Mouse (Mus musculus) cortical plate, adult 2 months (tissue): ENCODE results near the gene Snapc5.

Experiments used
- CTCF ChIP-seq: fragments of 200-500 bp; IDR thresholded peaks from 2 replicates; pipeline ENCODE4 v1.5.1; 2011; ENCODE audit warnings: mild to moderate bottlenecking, control low read depth, low read length; ENCODE audit not compliant: insufficient read depth; ENCODE audit errors: extremely low read depth
- POLR2A ChIP-seq: fragments of 200-500 bp; IDR thresholded peaks from 2 replicates; pipeline ENCODE4 v1.6.1; 2011; ENCODE audit warnings: mild to moderate bottlenecking, low read length, control low read depth; ENCODE audit not compliant: insufficient read depth; ENCODE audit errors: extremely low read depth

DNA sequence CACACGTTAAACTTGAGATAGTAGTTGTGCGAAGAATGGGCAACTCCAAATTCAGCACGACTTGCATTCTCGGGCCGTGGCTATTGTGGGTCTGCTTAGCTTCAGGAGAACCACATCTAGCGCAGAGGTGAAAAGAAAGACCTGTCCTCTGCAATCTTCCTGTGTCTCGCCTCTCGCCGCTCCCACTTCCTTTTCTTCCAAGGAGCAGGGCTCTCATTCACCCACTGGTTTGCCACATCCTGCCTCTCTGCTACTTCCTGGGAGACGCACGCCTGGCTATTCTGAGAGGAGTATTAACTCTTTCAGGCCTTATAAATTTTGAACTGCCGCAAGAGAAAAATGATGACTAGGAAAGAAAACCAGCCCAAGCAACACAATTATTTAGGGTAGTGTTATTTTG, 48.7 kb downstream of the Snapc5 start:
- TF ChIP-seq CTCF, result no peak
- TF ChIP-seq POLR2A, result no peak
